Mouse (Mus musculus): ENCODE results near the gene Ewsr1. TPM values are rescaled to one million over a fixed set of nuclear protein-coding genes. Genes with fewer than 3 reads are reported as not detected.

Gene Ewsr1
- polyA plus RNA-seq, 1 experiment from 2014 or later: 823 TPM

DNA sequence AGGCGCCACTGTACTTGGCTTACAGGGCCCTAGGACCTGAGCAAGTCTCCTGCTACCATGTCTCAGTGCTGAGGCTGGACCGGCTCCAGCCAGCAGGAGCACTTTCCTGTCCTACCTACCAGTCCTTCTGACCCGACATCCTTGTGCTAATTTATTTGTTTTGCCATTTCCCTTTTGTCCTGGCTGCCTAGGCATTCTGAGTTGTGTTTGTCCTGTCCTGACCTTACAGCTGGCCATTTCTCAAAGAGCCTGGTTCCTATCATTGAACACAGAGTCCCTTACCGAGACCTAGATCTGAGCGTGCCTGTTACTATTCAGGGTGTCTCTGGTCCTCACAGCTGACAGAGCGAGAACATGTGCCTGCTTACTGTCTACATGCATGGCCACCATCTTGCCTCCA lies 44.2 kb downstream of the Ewsr1 start:
- no peak for ATAC-seq (ENCODE audit: low FRiP score)
- Histone ChIP-seq H3K27ac (no peak overlapping the region), H3K9ac (no peak overlapping the region), H3K36me3 (no peaks in the 10 kb centered on the region), H3K9me3 (replicated peaks) (no peaks in the 10 kb centered on the region), H3K27me3 (peaks cover 53% of the 10 kb centered on the region), H3K4me2 (replicated peaks) (no peak overlapping the region), H3K4me3 (no peak overlapping the region), H3K4me1 (peaks cover 34% of the 10 kb centered on the region)
- 73% methylated on average over 6 of the region's 6 CpGs for WGBS

DNA sequence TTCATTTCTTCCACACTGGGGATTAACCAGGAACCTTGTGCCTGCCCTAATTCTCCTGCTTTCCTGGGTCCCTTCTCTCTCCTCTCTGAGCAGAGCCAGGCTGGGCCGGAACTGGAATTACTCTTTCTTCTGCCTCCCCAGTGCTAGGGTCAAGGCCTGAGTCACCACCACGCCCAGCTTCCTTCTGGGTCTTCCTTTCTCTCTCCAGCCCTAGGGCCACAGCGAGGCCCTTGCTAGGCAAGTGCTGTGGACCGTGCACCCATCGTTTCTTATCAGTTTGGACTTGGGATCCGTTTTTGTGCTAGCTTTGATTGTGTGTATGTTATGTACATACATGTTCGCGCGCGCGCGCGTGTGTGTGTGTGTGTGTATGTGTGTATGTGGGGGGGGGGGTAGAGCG lies 44.9 kb downstream of the Ewsr1 start:
- no peak for ATAC-seq (ENCODE audit: low FRiP score)
- H3K4me1 ChIP-seq: peaks cover 26% of the 10 kb centered on the region
- H3K4me3 ChIP-seq: no peak overlapping the region
- H3K27ac ChIP-seq: no peak overlapping the region
- H3K4me2 ChIP-seq (replicated peaks): no peak overlapping the region
- peaks cover 45% of the 10 kb centered on the region for H3K27me3 ChIP-seq
- H3K9me3 ChIP-seq (replicated peaks): no peaks in the 10 kb centered on the region
- H3K9ac ChIP-seq: no peak overlapping the region
- H3K36me3 ChIP-seq: no peaks in the 10 kb centered on the region
- 91% methylated on average over 14 of the region's 14 CpGs for WGBS

DNA sequence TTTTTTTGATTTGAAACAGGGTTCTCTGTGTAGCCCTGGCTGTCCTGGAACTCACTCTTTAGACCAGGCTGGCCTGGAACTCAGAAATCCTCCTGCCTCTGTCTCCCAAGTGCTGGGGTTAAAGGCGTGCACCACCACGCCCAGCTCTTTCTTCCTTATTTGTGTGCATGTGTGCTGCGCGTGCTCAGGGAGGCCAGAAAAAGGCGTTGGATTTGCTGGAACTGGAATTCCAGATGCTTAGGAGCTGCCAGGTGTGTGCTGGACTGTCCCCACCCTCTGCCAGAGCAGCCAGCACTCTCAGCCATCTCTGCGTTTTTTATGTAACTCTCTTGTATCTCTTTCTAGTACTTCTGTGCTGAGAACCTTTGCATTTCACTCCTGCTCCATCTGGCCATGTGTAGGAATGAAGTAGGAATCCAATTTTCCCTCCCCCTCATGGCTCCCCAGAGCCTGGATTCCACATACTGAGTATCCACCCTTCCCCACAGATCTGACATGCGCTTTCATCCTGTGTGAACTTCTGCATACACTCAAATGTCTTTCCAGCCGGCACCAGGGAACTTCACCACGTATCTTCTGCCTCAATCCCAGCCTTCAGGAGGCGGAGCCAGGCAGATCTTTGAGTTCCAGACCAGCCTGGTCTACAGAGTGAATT lies 46.7 kb downstream of the Ewsr1 start:
- Histone ChIP-seq H3K27me3 (peaks cover 27% of the 10 kb centered on the region), H3K9ac (no peak overlapping the region), H3K4me2 (replicated peaks) (no peak overlapping the region), H3K27ac (no peak overlapping the region), H3K4me1 (peaks cover 11% of the 10 kb centered on the region; the same call in 1 of the 2 replicates), H3K9me3 (replicated peaks) (no peaks in the 10 kb centered on the region), H3K4me3 (no peak overlapping the region), H3K36me3 (no peaks in the 10 kb centered on the region)
- 74% methylated on average over 10 of the region's 10 CpGs for WGBS
- ATAC-seq (ENCODE audit: low FRiP score): no peak

DNA sequence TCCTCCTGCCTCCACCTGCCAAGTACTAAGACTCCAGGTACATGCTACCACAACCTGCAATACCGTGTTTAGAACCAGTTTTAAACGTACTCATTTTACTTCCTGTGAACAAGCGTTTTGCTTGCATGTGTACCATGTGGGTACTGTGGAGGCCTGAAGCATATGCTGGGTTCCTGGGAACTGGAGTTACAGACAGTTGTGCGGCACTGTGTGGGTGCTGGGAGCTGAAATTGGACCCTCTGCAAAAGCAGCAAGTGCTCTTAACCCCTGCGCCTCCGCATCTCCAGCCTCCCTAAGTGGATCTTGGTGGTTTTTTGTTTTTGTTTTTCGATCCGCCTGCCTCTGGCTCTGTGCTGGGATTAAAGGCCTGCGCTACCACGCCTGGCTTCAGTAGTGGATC lies 47.4 kb downstream of the Ewsr1 start:
- no peak for ATAC-seq (ENCODE audit: low FRiP score)
- peaks cover 20% of the 10 kb centered on the region for H3K27me3 ChIP-seq

GRCm38 (mm10) chr11:5046321-5046926 lies 52.6 kb downstream of the Ewsr1 start:
- H3K4me2 ChIP-seq (replicated peaks): no peak overlapping the region
- no peaks in the 10 kb centered on the region for H3K4me1 ChIP-seq
- no peak overlapping the region for H3K4me3 ChIP-seq
- H3K27ac ChIP-seq: no peak overlapping the region
- H3K36me3 ChIP-seq: peaks cover 16% of the 10 kb centered on the region
- no peak for ATAC-seq (ENCODE audit: low FRiP score)
- H3K9ac ChIP-seq: no peak overlapping the region
- no peaks in the 10 kb centered on the region for H3K9me3 ChIP-seq (replicated peaks)
- 48% methylated on average over 12 of the region's 12 CpGs for WGBS
- H3K27me3 ChIP-seq: no peaks in the 10 kb centered on the region

More for the DNA sequence above, 47.4 kb downstream of the Ewsr1 start:
- H3K4me3 ChIP-seq: no peak overlapping the region
- WGBS: 75% methylated on average over 10 of the region's 10 CpGs
- H3K9me3 ChIP-seq (replicated peaks): no peaks in the 10 kb centered on the region
- H3K9ac ChIP-seq: no peak overlapping the region
- no peaks in the 10 kb centered on the region for H3K36me3 ChIP-seq
- no peak overlapping the region for H3K4me2 ChIP-seq (replicated peaks)
- peaks cover 7% of the 10 kb centered on the region; the same call in 1 of the 2 replicates for H3K4me1 ChIP-seq
- H3K27ac ChIP-seq: no peak overlapping the region

- Histone ChIP-seq H3K27me3 (no peaks in the 10 kb centered on the region), H3K9me3 (replicated peaks) (no peaks in the 10 kb centered on the region), H3K36me3 (peaks cover 52% of the 10 kb centered on the region), H3K27ac (no peak overlapping the region), H3K4me1 (no peaks in the 10 kb centered on the region), H3K4me3 (no peak overlapping the region), H3K4me2 (replicated peaks) (no peak overlapping the region), H3K9ac (no peak overlapping the region)
- no peak for ATAC-seq (ENCODE audit: low FRiP score)
- 91% methylated on average over 8 of the region's 8 CpGs for WGBS
Observed at GRCm38 (mm10) chr11:5042645-5043381, 56.3 kb downstream of the Ewsr1 start.

- no peaks in the 10 kb centered on the region for H3K4me1 ChIP-seq
- H3K4me3 ChIP-seq: no peak overlapping the region
- H3K9ac ChIP-seq: no peak overlapping the region
- peaks cover 68% of the 10 kb centered on the region for H3K36me3 ChIP-seq
- no peak overlapping the region for H3K27ac ChIP-seq
- no peak for ATAC-seq (ENCODE audit: low FRiP score)
- H3K9me3 ChIP-seq (replicated peaks): no peaks in the 10 kb centered on the region
- 79% methylated on average over 18 of the region's 18 CpGs for WGBS
- no peaks in the 10 kb centered on the region for H3K27me3 ChIP-seq
- H3K4me2 ChIP-seq (replicated peaks): no peak overlapping the region
Observed at GRCm38 (mm10) chr11:5041144-5041780, 57.8 kb downstream of the Ewsr1 start.

GRCm38 (mm10) chr11:5040585-5040984 lies 58.5 kb downstream of the Ewsr1 start:
- H3K4me3 ChIP-seq: no peak overlapping the region
- no peak overlapping the region for H3K9ac ChIP-seq
- H3K9me3 ChIP-seq (replicated peaks): no peaks in the 10 kb centered on the region
- no peak overlapping the region for H3K27ac ChIP-seq
- peaks cover 75% of the 10 kb centered on the region for H3K36me3 ChIP-seq
- H3K27me3 ChIP-seq: no peaks in the 10 kb centered on the region
- H3K4me2 ChIP-seq (replicated peaks): no peak overlapping the region
- ATAC-seq (ENCODE audit: low FRiP score): no peak
- WGBS: 96% methylated on average over 5 of the region's 5 CpGs
- no peaks in the 10 kb centered on the region for H3K4me1 ChIP-seq

DNA sequence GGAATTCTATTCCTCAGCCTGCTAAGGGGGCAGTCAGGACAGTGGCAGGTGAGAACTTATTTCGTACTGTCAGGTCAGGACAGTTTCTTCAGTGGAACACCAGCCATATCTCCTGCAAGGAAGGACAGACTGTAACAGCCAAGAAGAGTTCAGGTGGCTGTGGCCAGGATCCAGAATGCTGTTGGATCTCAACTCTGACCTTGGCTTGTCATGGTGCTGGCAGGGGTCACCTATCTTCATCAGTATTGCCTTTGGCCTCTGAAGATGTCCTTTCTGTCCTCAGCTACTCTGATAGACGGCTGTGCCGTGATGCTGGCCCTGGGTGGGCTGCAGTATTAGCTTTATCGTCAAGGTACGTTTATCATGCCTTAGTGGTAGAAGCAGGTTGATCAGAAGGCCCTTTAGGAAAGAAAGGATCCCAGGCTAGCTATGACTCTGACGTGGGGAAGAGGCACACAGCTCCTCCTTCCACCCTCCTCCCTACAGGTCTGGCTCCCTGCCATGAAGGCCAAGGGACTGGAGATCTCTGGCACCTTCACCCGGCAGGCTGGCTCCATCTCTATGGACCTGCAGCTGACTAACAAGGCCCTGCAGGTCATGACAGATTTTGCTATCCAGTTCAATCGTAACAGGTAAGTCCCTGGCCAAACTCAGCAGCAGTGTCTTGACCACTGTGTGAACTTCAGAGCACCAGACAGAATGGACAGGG lies 61.8 kb downstream of the Ewsr1 start:
- H3K27ac ChIP-seq: no peak overlapping the region
- no peaks in the 10 kb centered on the region for H3K4me1 ChIP-seq
- H3K9ac ChIP-seq: no peak overlapping the region
- no peak for ATAC-seq (ENCODE audit: low FRiP score)
- no peak overlapping the region for H3K4me2 ChIP-seq (replicated peaks)
- H3K27me3 ChIP-seq: no peaks in the 10 kb centered on the region
- 88% methylated on average over 8 of the region's 8 CpGs for WGBS
- H3K4me3 ChIP-seq: no peak overlapping the region
- H3K36me3 ChIP-seq: peaks cover 99% of the 10 kb centered on the region
- H3K9me3 ChIP-seq (replicated peaks): no peaks in the 10 kb centered on the region

- Histone ChIP-seq H3K4me2 (replicated peaks) (no peak overlapping the region), H3K4me1 (no peaks in the 10 kb centered on the region), H3K36me3 (peaks cover 99% of the 10 kb centered on the region), H3K27me3 (no peaks in the 10 kb centered on the region), H3K9me3 (replicated peaks) (no peaks in the 10 kb centered on the region), H3K27ac (no peak overlapping the region), H3K9ac (no peak overlapping the region), H3K4me3 (no peak overlapping the region)
- ATAC-seq (ENCODE audit: low FRiP score): no peak
- WGBS: 93% methylated on average over 4 of the region's 4 CpGs
Observed at GRCm38 (mm10) chr11:5035421-5035820, 63.6 kb downstream of the Ewsr1 start.

DNA sequence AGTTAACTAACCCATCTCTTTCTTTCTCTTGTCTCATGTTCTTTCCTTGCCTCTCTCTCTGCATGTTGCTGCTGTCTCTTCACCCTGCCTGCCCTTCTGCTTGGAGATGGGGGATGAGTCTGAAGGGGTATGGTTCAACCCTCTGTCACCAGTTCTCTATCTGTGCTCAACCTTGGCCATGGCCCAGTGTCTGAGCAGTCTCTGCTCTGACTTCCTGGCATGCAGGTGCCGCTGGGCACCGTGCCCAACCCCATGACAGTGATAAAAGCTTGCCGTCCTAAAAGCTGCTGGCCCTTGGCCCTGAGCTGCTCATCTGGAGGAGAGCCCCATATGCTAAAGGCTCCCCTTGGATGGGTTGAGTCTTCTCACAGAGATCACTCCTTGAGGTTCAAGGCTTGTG lies 65.9 kb downstream of the Ewsr1 start:
- H3K27me3 ChIP-seq: no peaks in the 10 kb centered on the region
- H3K4me1 ChIP-seq: no peaks in the 10 kb centered on the region
- H3K36me3 ChIP-seq: peaks cover 95% of the 10 kb centered on the region
- ATAC-seq (ENCODE audit: low FRiP score): no peak
- WGBS: 94% methylated on average over 3 of the region's 3 CpGs
- no peak overlapping the region for H3K4me2 ChIP-seq (replicated peaks)
- H3K9ac ChIP-seq: no peak overlapping the region
- H3K9me3 ChIP-seq (replicated peaks): no peaks in the 10 kb centered on the region
- no peak overlapping the region for H3K4me3 ChIP-seq
- no peak overlapping the region for H3K27ac ChIP-seq

- Histone ChIP-seq H3K4me1 (no peaks in the 10 kb centered on the region), H3K9ac (no peak overlapping the region), H3K27ac (no peak overlapping the region), H3K4me3 (no peak overlapping the region), H3K4me2 (replicated peaks) (no peak overlapping the region), H3K36me3 (peaks cover 95% of the 10 kb centered on the region), H3K9me3 (replicated peaks) (no peaks in the 10 kb centered on the region), H3K27me3 (no peaks in the 10 kb centered on the region)
- no peak for ATAC-seq (ENCODE audit: low FRiP score)
- WGBS: 95% methylated on average over 10 of the region's 10 CpGs
Observed at GRCm38 (mm10) chr11:5032706-5033105, 66.4 kb downstream of the Ewsr1 start.
